Mouse (Mus musculus) spleen, postnatal 4 days (tissue): ENCODE measurements around the gene Krt75.
A peak's percentile ranks its signal among the peaks of the same experiment; 100 is the strongest.

ENCODE experiments used
- DNase-seq, 2 experiments: peaks; one replicate each; pipeline ENCODE4 v3.0.0; 2022; ENCODE audit warnings: low spot score in 2 of 2

Krt75 gene

GRCm38 (mm10) chr15:101573796-101574345, at the start of gene Krt75:
TSS of gene Krt75 (minus strand) at chr15:101573904.
- no peak for DNase-seq

GRCm38 (mm10) chr15:101599123-101599522, 25.4 kb upstream of the Krt75 start:
- no peak for DNase-seq

GRCm38 (mm10) chr15:101588216-101588615, 14.5 kb upstream of the Krt75 start:
- no peak for DNase-seq

DNA sequence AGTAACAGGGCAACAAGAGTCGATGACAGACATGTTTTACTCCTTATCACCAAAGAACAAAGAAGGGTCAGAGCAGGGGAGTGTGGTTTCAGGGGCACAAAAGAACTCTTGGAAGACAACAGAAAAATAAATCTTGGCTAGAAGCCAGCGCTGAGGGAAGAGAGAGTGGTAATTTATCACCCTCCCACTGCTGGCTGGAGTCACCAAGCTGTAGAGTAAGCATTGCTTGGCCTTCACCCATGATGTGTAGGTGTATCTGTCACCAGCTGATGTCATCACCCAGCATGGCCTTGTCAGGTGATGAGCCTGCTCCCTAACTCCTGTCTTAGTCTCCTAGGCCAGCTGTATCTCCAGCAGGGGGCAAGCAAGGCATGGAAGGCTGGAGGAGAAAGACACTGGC, 10.8 kb upstream of the Krt75 start:
- no peak for DNase-seq

- DNase-seq, result no peak
These were observed 9.7 kb upstream of the Krt75 start for GRCm38 (mm10) chr15:101583211-101583965.

DNA sequence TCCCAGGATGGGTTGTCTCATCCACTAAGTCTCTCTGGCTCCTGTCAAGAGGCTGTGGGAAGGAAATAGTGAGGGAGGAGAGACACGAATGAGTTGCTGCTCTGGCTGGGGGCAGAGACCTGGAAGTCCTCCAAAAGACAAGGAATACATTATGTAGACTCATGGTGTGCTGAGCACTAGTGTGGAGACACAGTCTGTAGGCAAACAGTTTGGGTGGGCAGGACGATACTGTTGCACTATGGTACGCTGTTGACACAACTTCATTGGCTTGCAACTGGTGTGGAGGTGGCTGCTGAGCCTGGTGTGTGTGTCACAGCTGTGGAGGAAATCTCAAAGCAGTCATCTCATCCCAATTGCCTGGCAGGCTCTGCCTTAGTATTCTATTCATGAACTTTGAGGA, 8.0 kb upstream of the Krt75 start:
- DNase-seq, result no peak

GRCm38 (mm10) chr15:101575506-101575905, 1.8 kb upstream of the Krt75 start:
- no peak for DNase-seq

GRCm38 (mm10) chr15:101567780-101568179, 5.9 kb downstream of the Krt75 start:
- DNase-seq, result no peak

DNA sequence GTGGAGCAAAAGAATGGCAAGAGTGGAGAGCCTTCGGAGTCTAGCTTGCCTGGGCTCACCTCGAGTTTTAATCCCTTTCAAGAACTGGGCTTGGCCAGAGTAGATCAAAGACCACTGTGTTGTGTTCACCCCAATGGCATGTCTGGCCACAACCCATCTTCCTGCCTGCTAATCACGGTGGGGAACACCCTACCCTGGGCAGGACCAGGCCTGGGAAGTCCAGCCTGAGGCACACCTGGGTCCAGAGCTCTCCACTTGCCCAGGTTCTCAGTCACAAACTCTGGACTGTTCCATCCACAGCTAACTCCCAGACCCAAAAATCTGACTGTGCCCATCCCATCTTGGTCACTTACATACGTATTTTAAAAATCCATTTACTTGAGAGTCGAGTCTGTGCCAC, 10.9 kb downstream of the Krt75 start, which contains the start of gene Krt90:
Krt90 (minus strand) TSS at position 101 of the 400 bp plus-strand sequence.
- DNase-seq, result no peak

- DNase-seq, result no peak
These were observed 15.6 kb downstream of the Krt75 start for GRCm38 (mm10) chr15:101558034-101558646.

GRCm38 (mm10) chr15:101553169-101553568, 20.5 kb downstream of the Krt75 start:
- DNase-seq, result no peak

- no peak for DNase-seq
These were observed 21.5 kb downstream of the Krt75 start for GRCm38 (mm10) chr15:101552188-101552587.

GRCm38 (mm10) chr15:101550567-101550966, 23.1 kb downstream of the Krt75 start, which contains the start of gene Krt82:
TSS of gene Krt82 (minus strand) at chr15:101550667.
- no peak for DNase-seq

DNA sequence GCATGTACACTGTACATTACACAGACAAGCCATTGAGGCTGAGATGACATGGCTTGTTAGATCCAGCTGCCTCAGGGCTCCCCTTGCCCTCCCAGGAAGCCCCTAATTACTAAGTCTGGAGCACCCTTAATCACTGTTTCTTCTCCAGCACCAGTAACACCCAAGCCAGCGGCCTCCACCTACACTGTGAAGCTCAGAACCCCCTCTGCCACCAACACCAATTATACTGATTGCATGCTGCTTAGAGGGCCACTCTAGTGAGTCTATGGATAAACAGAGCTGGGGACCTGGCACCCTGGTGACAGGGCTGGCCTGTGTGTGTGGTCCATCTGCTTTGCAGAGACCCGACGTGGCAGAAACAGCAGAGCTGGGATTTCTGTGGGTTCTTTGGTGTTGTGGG, 29.2 kb downstream of the Krt75 start:
- no peak for DNase-seq

DNA sequence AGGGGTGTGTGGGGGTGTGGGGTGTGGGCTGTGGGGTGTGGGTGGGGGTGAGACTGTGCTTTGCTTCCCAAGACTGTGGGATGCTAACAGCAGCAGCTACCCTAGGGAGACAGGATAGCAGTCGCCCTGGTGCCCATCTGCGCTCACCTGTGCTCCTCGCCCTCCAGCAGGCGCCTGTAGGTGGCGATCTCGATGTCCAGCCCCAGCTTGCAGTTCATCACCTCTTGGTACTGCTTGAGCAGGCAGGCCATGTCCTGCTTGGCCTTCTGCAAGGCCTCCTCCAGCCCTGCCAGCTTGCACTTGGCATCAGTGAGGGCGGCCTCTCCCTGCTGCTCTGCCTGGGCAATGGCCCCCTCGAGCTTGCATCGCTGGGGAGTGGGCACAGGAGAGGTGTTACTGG, 31.2 kb downstream of the Krt75 start:
- DNase-seq, result no peak

- no peak for DNase-seq
These were observed 35.2 kb downstream of the Krt75 start for GRCm38 (mm10) chr15:101538580-101538900.

GRCm38 (mm10) chr15:101537864-101538579, 35.7 kb downstream of the Krt75 start:
- no peak for DNase-seq

- no peak for DNase-seq
These were observed 37.5 kb downstream of the Krt75 start for GRCm38 (mm10) chr15:101536054-101536850.

- no peak for DNase-seq
These were observed 41.0 kb downstream of the Krt75 start, which contains the start of gene Krt84 for GRCm38 (mm10) chr15:101532720-101533119. TSS of gene Krt84 (minus strand) at chr15:101532820.

- DNase-seq, result no peak
These were observed 51.0 kb downstream of the Krt75 start for GRCm38 (mm10) chr15:101522556-101523232.

DNA sequence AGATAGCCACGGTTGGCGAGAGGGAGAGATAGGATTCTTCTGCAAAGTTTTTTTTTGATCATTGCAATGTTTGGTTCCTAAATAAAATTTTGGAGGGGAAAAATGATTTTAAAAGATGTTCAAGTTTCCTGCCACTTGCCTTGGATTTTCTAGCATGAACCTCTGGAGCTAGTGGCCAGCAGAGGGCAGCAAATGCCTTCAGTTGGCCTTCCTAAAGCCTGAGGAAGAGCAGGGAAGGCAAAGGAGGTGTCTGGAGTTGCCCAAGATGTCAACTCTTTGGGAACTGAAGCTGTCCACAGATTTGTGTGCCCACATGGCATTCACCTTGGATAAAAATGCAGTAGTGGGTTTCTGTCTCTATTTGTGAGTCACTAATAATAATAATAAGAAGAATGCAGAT, 53.9 kb downstream of the Krt75 start:
- peak in 1 of 2 experiments; percentile 26 for DNase-seq
